Mouse (Mus musculus): Measurements from ENCODE around the gene Rnf212b.

- TF ChIP-seq CTCF (IDR thresholded peaks at IDR 0.05; ENCODE audit: insufficient read depth, low read length) = no peak
- no peak for TF ChIP-seq POLR2A (IDR thresholded peaks at IDR 0.05; ENCODE audit: borderline replicate concordance, extremely low read depth, low read depth, low read length)
These were observed 51.7 kb downstream of the Rnf212b start for GRCm38 (mm10) chr14:54865626-54866025.

Data from lung, adult 2 months (tissue).